Mouse (Mus musculus) cortical plate, adult 2 months (tissue): ENCODE data around the gene Fsd1. TPM values are rescaled to one million over a fixed set of nuclear protein-coding genes. Genes with fewer than 3 reads are reported as not detected.

Experiments used
- H3K27ac ChIP-seq: fragments of 200-500 bp; 2 replicates; pipeline ENCODE4 v1.5.1; 2012; ENCODE audit warnings: low read length, control low read depth, inconsistent platforms; ENCODE audit not compliant: insufficient read depth
- H3K4me1 ChIP-seq: fragments of 200-500 bp; 2 replicates; pipeline ENCODE4 v1.6.1; 2011; ENCODE audit warnings: low read length; ENCODE audit not compliant: control insufficient read depth, insufficient read depth
- H3K4me3 ChIP-seq: fragments of 200-500 bp; 2 replicates; pipeline ENCODE4 v1.5.1; 2011; ENCODE audit warnings: mild to moderate bottlenecking, low read length, control low read depth; ENCODE audit not compliant: insufficient read depth
- CTCF ChIP-seq: fragments of 200-500 bp; IDR thresholded peaks from 2 replicates; pipeline ENCODE4 v1.5.1; 2011; ENCODE audit warnings: mild to moderate bottlenecking, control low read depth, low read length; ENCODE audit not compliant: insufficient read depth; ENCODE audit errors: extremely low read depth
- POLR2A ChIP-seq: fragments of 200-500 bp; IDR thresholded peaks from 2 replicates; pipeline ENCODE4 v1.6.1; 2011; ENCODE audit warnings: mild to moderate bottlenecking, low read length, control low read depth; ENCODE audit not compliant: insufficient read depth; ENCODE audit errors: extremely low read depth
- polyA plus RNA-seq: library from polyadenylated mRNA; depleted of rRNA; stranded (reverse); fragments of >200 nt; gene quantifications from 2 replicates; pipeline ENCODE4 v1.2.3, GENCODE M21; 2012

Gene Fsd1
- polyA plus RNA-seq, 1 experiment: 76.7 TPM

GRCm38 (mm10) chr17:56016793-56017785, 30.8 kb downstream of the Fsd1 start:
- H3K4me3 ChIP-seq: no peak overlapping the region
- H3K27ac ChIP-seq: no peak overlapping the region
- TF ChIP-seq CTCF (no peak), POLR2A (peak; percentile 50)
- H3K4me1 ChIP-seq: peaks cover 8% of the 10 kb centered on the region

DNA sequence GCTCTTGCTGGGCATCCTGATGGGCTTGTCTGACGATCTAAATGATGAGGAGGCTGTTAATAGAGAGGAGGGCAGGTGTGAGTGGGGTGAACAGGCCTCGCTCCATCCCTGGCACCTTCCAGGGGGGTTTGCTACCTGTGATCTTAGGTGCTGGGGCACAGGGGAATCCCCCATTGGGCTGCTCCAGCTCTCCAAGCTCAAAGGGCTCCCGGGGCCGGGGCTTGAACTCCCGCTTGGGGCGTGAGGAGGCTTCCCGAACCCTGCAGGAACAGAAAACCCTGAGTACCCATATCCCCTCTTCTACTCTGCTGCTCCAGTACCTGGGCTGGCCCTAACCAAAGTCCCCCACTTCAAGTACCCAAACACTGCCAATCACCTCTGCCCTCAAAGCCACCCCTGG, 31.5 kb downstream of the Fsd1 start:
- no peak for TF ChIP-seq POLR2A
- Histone ChIP-seq H3K4me1 (peaks cover 11% of the 10 kb centered on the region), H3K4me3 (no peak overlapping the region), H3K27ac (no peak overlapping the region)

- Histone ChIP-seq H3K27ac (no peak overlapping the region), H3K4me1 (peaks cover 12% of the 10 kb centered on the region), H3K4me3 (no peak overlapping the region)
- TF ChIP-seq POLR2A: peak; percentile 34; the same call in 1 of the 2 replicates
- TF ChIP-seq CTCF: peak; percentile 61
Measured at GRCm38 (mm10) chr17:56018347-56019131, 32.2 kb downstream of the Fsd1 start.

GRCm38 (mm10) chr17:56020400-56021084, 34.2 kb downstream of the Fsd1 start:
- no peak overlapping the region for H3K4me3 ChIP-seq
- TF ChIP-seq POLR2A (0 out of 2 replicates have a peak, but pooled peaks have one; percentile 12), CTCF (no peak)
- peaks cover 18% of the 10 kb centered on the region for H3K4me1 ChIP-seq
- H3K27ac ChIP-seq: peak overlapping the region; percentile 72; the same call in 1 of the 2 replicates

- Histone ChIP-seq H3K27ac (peak overlapping the region; percentile 72), H3K4me1 (peaks cover 21% of the 10 kb centered on the region), H3K4me3 (no peak overlapping the region)
- TF ChIP-seq CTCF: no peak
- TF ChIP-seq POLR2A: 0 out of 2 replicates have a peak, but pooled peaks have one; percentile 30
Measured at GRCm38 (mm10) chr17:56021161-56021910, 35.0 kb downstream of the Fsd1 start.

GRCm38 (mm10) chr17:56022131-56022988, 36.1 kb downstream of the Fsd1 start:
- H3K4me1 ChIP-seq: peaks cover 23% of the 10 kb centered on the region
- TF ChIP-seq CTCF (no peak), POLR2A (no peak)
- no peak overlapping the region for H3K4me3 ChIP-seq
- peak overlapping the region; percentile 24; the same call in 1 of the 2 replicates for H3K27ac ChIP-seq

DNA sequence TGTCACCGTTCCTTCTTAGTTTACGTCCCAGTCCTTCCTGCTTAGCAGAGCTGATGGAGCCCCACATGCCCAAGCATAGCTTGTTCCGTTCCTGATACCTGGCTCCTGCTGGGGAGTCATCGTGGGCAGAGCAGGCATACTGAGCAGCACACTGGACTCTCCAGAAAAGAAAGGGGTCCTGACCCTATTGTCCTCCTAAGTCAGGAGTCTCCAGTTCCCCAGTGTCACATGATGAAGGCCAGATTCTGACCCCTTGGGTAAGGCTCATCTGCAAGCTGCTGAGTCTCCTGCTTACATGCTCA, 36.6 kb downstream of the Fsd1 start:
- H3K27ac ChIP-seq: peak overlapping the region; percentile 35; the same call in 1 of the 2 replicates
- H3K4me3 ChIP-seq: no peak overlapping the region
- H3K4me1 ChIP-seq: peaks cover 23% of the 10 kb centered on the region
- TF ChIP-seq POLR2A (no peak), CTCF (no peak)

GRCm38 (mm10) chr17:56023386-56023785, 37.1 kb downstream of the Fsd1 start:
- Histone ChIP-seq H3K27ac (peak overlapping the region; percentile 35), H3K4me3 (no peak overlapping the region), H3K4me1 (peaks cover 25% of the 10 kb centered on the region)
- TF ChIP-seq POLR2A: no peak
- no peak for TF ChIP-seq CTCF
